Mouse (Mus musculus): ENCODE results near the gene Hspa1a. TPM values are rescaled to one million over a fixed set of nuclear protein-coding genes. Genes with fewer than 3 reads are reported as not detected.
A peak's percentile ranks its signal among the peaks of the same experiment; 100 is the strongest.
"Not testable (repeated sequence)": the region's sequence is repeated elsewhere in the genome, so short reads cannot be mapped to it uniquely, and the experiment has no call there.

Hspa1a gene
- polyA plus RNA-seq, 1 experiment from 2014 or later: 1.9 TPM

- ATAC-seq (ENCODE audit: insufficient number of reproducible peaks, insufficient read depth, low FRiP score, low TSS enrichment, low read depth): no peak
- H3K4me1 ChIP-seq (replicated peaks): peaks cover 8% of the 10 kb centered on the region
- H3K27me3 ChIP-seq: peaks cover 33% of the 10 kb centered on the region
- no peak overlapping the region for H3K4me3 ChIP-seq (replicated peaks)
- no peak overlapping the region for H3K27ac ChIP-seq
- H3K36me3 ChIP-seq: no peaks in the 10 kb centered on the region
- 35% methylated on average over 3 of the region's 3 CpGs for WGBS
- H3K9me3 ChIP-seq: no peaks in the 10 kb centered on the region
- H3K9ac ChIP-seq (replicated peaks): peak overlapping the region; percentile 37; the same call in 1 of the 2 replicates
- no peak overlapping the region for H3K4me2 ChIP-seq
Observed at GRCm38 (mm10) chr17:34962125-34962524, 9.8 kb downstream of the Hspa1a start.

GRCm38 (mm10) chr17:34960702-34961493 is 11.1 kb downstream of the Hspa1a start:
- H3K27me3 ChIP-seq: peaks cover 35% of the 10 kb centered on the region

GRCm38 (mm10) chr17:34959881-34960515 is 12.0 kb downstream of the Hspa1a start:
- Histone ChIP-seq H3K9ac (replicated peaks) (peak overlapping the region; percentile 66; the same call in 1 of the 2 replicates), H3K9me3 (no peaks in the 10 kb centered on the region), H3K4me3 (replicated peaks) (peak overlapping the region; percentile 55), H3K27me3 (peaks cover 42% of the 10 kb centered on the region), H3K4me2 (peak overlapping the region; percentile 65), H3K36me3 (no peaks in the 10 kb centered on the region), H3K4me1 (replicated peaks) (peaks cover 8% of the 10 kb centered on the region), H3K27ac (peak overlapping the region; percentile 91)
- no peak for ATAC-seq (ENCODE audit: insufficient number of reproducible peaks, insufficient read depth, low FRiP score, low TSS enrichment, low read depth)
- 15% methylated on average over 12 of the region's 12 CpGs for WGBS

More at GRCm38 (mm10) chr17:34960702-34961493, 11.1 kb downstream of the Hspa1a start:
- Histone ChIP-seq H3K9ac (replicated peaks) (no peak overlapping the region), H3K4me2 (no peak overlapping the region), H3K9me3 (no peaks in the 10 kb centered on the region), H3K4me1 (replicated peaks) (peaks cover 8% of the 10 kb centered on the region), H3K27ac (no peak overlapping the region), H3K4me3 (replicated peaks) (no peak overlapping the region), H3K36me3 (no peaks in the 10 kb centered on the region)
- no peak for ATAC-seq (ENCODE audit: insufficient number of reproducible peaks, insufficient read depth, low FRiP score, low TSS enrichment, low read depth)

GRCm38 (mm10) chr17:34959130-34959778 is 12.7 kb downstream of the Hspa1a start, which contains the start of gene Hspa1b:
Hspa1b (minus strand) TSS chr17:34959238.
- Histone ChIP-seq H3K9ac (replicated peaks) (peak within 1 kb of the TSS; percentile 66), H3K4me2 (peak within 1 kb of the TSS; percentile 65), H3K27me3 (peaks cover 43% of the 10 kb centered on the region), H3K27ac (peak within 1 kb of the TSS; percentile 91), H3K4me3 (replicated peaks) (peak within 1 kb of the TSS; percentile 55)
- under 1% methylated on average over 32 of the region's 32 CpGs for WGBS
- H3K9me3 ChIP-seq; H3K36me3 ChIP-seq; H3K4me1 ChIP-seq (replicated peaks): not testable (repeated sequence)
- peak; percentile 91 for ATAC-seq (ENCODE audit: insufficient number of reproducible peaks, insufficient read depth, low FRiP score, low TSS enrichment, low read depth)

GRCm38 (mm10) chr17:34958734-34959129 is 13.2 kb downstream of the Hspa1a start:
- not testable (repeated sequence) for H3K27ac ChIP-seq; H3K36me3 ChIP-seq; H3K9me3 ChIP-seq; H3K4me1 ChIP-seq (replicated peaks)
- Histone ChIP-seq H3K4me2 (peak overlapping the region; percentile 65), H3K9ac (replicated peaks) (0 out of 2 replicates have a peak overlapping the region, but pooled peaks have one; percentile 31), H3K4me3 (replicated peaks) (peak overlapping the region; percentile 55), H3K27me3 (peaks cover 43% of the 10 kb centered on the region)
- ATAC-seq (ENCODE audit: insufficient number of reproducible peaks, insufficient read depth, low FRiP score, low TSS enrichment, low read depth): peak; percentile 22
- WGBS: 1% methylated on average over 31 of the region's 47 CpGs

- WGBS: 34% methylated on average over 27 of the region's 40 CpGs
- peaks cover 38% of the 10 kb centered on the region for H3K27me3 ChIP-seq
- not testable (repeated sequence) for H3K9ac ChIP-seq (replicated peaks); H3K4me1 ChIP-seq (replicated peaks); ATAC-seq (ENCODE audit: insufficient number of reproducible peaks, insufficient read depth, low FRiP score, low TSS enrichment, low read depth); H3K9me3 ChIP-seq; H3K27ac ChIP-seq; H3K4me2 ChIP-seq; H3K36me3 ChIP-seq; H3K4me3 ChIP-seq (replicated peaks)
Observed at GRCm38 (mm10) chr17:34957966-34958365, 14.0 kb downstream of the Hspa1a start.

GRCm38 (mm10) chr17:34957291-34957690 is 14.7 kb downstream of the Hspa1a start:
- WGBS: 15% methylated on average over 38 of the region's 40 CpGs

GRCm38 (mm10) chr17:34956340-34956739 is 15.6 kb downstream of the Hspa1a start:
- Histone ChIP-seq H3K36me3 (0 out of 2 replicates have a peak, but pooled peaks cover 3% of the 10 kb centered on the region), H3K27ac (no peak overlapping the region), H3K9ac (replicated peaks) (no peak overlapping the region), H3K4me2 (no peak overlapping the region), H3K4me1 (replicated peaks) (peaks cover 8% of the 10 kb centered on the region), H3K27me3 (peaks cover 24% of the 10 kb centered on the region), H3K4me3 (replicated peaks) (no peak overlapping the region), H3K9me3 (no peaks in the 10 kb centered on the region)
- ATAC-seq (ENCODE audit: insufficient number of reproducible peaks, insufficient read depth, low FRiP score, low TSS enrichment, low read depth): no peak
- WGBS: 40% methylated on average over 1 of the region's 1 CpGs

More at GRCm38 (mm10) chr17:34957291-34957690, 14.7 kb downstream of the Hspa1a start:
- H3K36me3 ChIP-seq; H3K4me1 ChIP-seq (replicated peaks); H3K4me2 ChIP-seq; H3K9me3 ChIP-seq; H3K27ac ChIP-seq; H3K9ac ChIP-seq (replicated peaks); H3K4me3 ChIP-seq (replicated peaks); ATAC-seq (ENCODE audit: insufficient number of reproducible peaks, insufficient read depth, low FRiP score, low TSS enrichment, low read depth): not testable (repeated sequence)
- peaks cover 33% of the 10 kb centered on the region for H3K27me3 ChIP-seq

GRCm38 (mm10) chr17:34955884-34956283 is 16.1 kb downstream of the Hspa1a start:
- 0 out of 2 replicates have a peak overlapping the region, but pooled peaks have one; percentile 23 for H3K9ac ChIP-seq (replicated peaks)
- peaks cover 9% of the 10 kb centered on the region for H3K4me1 ChIP-seq (replicated peaks)
- peaks cover 21% of the 10 kb centered on the region for H3K27me3 ChIP-seq
- H3K4me2 ChIP-seq: no peak overlapping the region
- 80% methylated on average over 3 of the region's 3 CpGs for WGBS
- H3K4me3 ChIP-seq (replicated peaks): no peak overlapping the region
- H3K36me3 ChIP-seq: peaks cover 6% of the 10 kb centered on the region
- no peak overlapping the region for H3K27ac ChIP-seq
- ATAC-seq (ENCODE audit: insufficient number of reproducible peaks, insufficient read depth, low FRiP score, low TSS enrichment, low read depth): no peak
- no peaks in the 10 kb centered on the region for H3K9me3 ChIP-seq

- no peak overlapping the region for H3K27ac ChIP-seq
- 0 out of 2 replicates have a peak overlapping the region, but pooled peaks have one; percentile 12 for H3K9ac ChIP-seq (replicated peaks)
- H3K4me1 ChIP-seq (replicated peaks): peaks cover 11% of the 10 kb centered on the region
- H3K36me3 ChIP-seq: peaks cover 16% of the 10 kb centered on the region
- no peak for ATAC-seq (ENCODE audit: insufficient number of reproducible peaks, insufficient read depth, low FRiP score, low TSS enrichment, low read depth)
- H3K4me3 ChIP-seq (replicated peaks): no peak overlapping the region
- H3K27me3 ChIP-seq: peaks cover 21% of the 10 kb centered on the region
- H3K4me2 ChIP-seq: no peak overlapping the region
- no peaks in the 10 kb centered on the region for H3K9me3 ChIP-seq
- 70% methylated on average over 4 of the region's 4 CpGs for WGBS
Observed at GRCm38 (mm10) chr17:34954831-34955230, 17.1 kb downstream of the Hspa1a start.

- no peak for ATAC-seq (ENCODE audit: insufficient number of reproducible peaks, insufficient read depth, low FRiP score, low TSS enrichment, low read depth)
- Histone ChIP-seq H3K4me2 (no peak overlapping the region), H3K4me1 (replicated peaks) (peaks cover 9% of the 10 kb centered on the region), H3K4me3 (replicated peaks) (no peak overlapping the region), H3K9ac (replicated peaks) (no peak overlapping the region), H3K27me3 (peaks cover 21% of the 10 kb centered on the region), H3K36me3 (peaks cover 22% of the 10 kb centered on the region), H3K9me3 (no peaks in the 10 kb centered on the region), H3K27ac (no peak overlapping the region)
- WGBS: 90% methylated on average over 4 of the region's 4 CpGs
Observed at GRCm38 (mm10) chr17:34953904-34954303, 18.1 kb downstream of the Hspa1a start.
